Mouse (Mus musculus) layer of hippocampus, postnatal 36 days (tissue): Measurements from ENCODE around the gene Ocm. TPM values are rescaled to one million over a fixed set of nuclear protein-coding genes. Genes with fewer than 3 reads are reported as not detected.
"Not testable (repeated sequence)": the region's sequence is repeated elsewhere in the genome, so short reads cannot be mapped to it uniquely, and the experiment has no call there.

Experiments
- DNase-seq, 2 experiments: peaks; one replicate each; pipeline ENCODE4 v3.0.0; 2022
- total RNA-seq, 2 experiments: library from RNA; stranded (reverse); gene quantifications; 2 replicates each; pipeline ENCODE4 v1.2.3; 2021

The Ocm gene
- total RNA-seq = not detected

DNA sequence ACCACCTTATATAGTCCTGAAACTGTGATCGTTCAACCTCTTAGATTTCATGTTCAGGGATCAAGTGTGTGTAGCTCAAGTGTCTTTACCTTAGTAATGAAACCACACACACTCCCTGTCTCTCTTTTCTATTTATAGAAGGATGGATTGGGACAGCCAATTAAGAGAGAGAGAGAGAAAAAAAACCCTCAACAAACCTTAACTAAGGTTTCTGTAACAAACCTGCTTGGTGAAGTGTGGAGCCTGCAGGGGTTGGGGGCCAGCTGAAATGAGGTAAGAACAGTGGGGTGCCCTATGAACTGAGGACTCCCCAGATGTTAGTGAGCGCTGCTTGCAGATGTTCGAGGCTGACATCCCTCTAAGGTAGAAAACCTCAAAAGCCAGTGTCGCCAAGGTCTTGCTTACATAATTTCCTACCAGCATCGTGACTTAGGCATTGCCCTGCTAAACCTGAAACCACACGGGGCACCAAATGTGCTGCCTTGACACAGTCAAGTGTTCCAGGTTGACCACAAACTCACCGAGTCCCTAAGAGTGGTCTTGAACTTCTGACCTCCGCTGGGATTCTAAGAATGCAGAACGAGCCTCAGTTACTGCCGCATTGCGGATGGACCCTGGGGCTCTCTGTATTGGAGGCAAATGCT is at the start of gene Ocm:
Gene Ocm, minus strand, starts transcription at position 51 of the 644 bp plus-strand sequence.
- no peak for DNase-seq

GRCm38 (mm10) chr5:144071249-144071648 is 44.8 kb upstream of the Ocm start:
- no peak for DNase-seq

DNA sequence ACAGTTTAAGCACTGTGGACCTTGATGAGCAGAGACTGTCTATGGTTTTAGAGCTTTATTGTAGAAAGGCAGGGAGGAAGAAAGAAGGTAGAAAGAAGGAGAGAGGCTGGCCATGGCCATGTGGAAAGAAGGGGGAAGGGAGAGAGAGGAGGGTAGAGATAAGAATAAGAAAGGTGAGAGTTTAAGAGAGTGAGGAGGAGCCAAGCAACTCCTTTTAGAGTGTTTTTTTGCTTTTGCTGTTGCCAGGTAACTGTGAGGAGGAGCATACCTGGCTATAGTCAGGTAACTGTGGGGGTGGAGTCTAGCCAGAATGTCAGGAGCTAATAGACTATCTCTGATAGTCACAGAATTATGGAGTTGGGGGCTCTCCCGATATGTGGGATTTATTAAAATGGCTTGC is 43.6 kb upstream of the Ocm start:
- DNase-seq = no peak

- DNase-seq = no peak
Measured at GRCm38 (mm10) chr5:144066036-144066435, 39.6 kb upstream of the Ocm start.

- DNase-seq = no peak
Measured at GRCm38 (mm10) chr5:144064093-144064492, 37.6 kb upstream of the Ocm start.

DNA sequence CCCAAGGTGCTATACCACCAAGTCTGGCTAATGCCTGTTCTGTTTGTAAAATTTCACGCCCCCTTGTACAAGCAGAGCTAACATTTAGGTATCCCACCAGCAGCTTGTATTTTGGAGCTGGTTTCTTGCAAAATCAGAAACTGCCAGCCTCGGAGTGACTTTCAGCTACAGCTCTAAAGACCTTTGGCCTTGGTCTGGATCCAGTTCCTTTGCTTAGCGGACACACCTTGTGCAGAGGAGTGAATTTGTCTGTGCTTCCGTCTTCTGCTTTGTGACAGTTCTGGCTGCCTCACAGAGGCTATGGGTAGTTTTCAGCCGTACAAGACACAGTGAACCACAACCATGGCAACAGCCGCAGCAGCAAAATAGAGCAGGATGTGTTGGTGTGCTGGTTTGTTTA is 27.9 kb upstream of the Ocm start:
- no peak for DNase-seq

DNA sequence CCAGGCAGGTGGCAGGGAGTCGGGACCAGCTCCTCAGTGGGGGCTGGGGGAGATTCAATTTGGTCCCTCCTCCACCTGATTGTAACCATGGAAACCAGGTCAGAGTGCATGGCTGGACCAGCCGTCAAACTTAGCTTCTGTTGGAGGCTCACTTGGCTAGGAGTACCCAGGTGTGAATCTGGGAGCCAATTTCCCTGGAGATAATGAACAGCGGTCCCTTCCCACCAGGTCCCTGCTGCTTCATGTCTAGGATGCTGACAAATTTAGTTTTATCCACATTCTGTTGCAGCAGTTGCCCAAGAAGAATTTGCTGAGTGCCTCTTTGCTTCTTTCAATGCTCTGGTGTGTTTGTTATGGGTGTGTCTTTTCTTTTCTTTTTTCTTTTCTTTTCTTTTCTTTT is 27.0 kb upstream of the Ocm start:
- no peak for DNase-seq

DNA sequence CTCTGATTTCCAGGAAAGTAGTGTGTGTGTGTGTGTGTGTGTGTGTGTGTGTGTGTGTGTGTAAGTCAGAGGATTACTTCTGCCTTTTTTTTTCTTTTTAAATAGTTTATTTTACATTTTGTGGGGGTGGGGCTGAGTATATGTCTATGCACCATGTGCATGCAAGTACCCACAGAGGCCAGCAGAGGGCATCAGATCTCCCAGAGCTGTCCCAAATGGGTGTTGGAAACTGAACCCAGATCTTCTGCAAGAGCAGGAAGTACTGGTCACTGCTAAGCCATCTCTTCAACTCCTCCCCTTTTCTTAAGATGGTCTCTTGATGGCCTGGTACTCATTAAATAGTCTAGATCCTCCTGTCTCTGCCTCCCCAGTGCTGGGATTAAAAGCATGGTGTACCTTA is 24.8 kb upstream of the Ocm start:
- DNase-seq = no peak

GRCm38 (mm10) chr5:144049881-144050280 is 23.4 kb upstream of the Ocm start:
- no peak for DNase-seq

- DNase-seq = peak in 1 of 2 experiments; percentile 28
Measured at GRCm38 (mm10) chr5:144047324-144047723, 20.9 kb upstream of the Ocm start.

- DNase-seq = no peak
Measured at GRCm38 (mm10) chr5:144043166-144043565, 16.7 kb upstream of the Ocm start.

GRCm38 (mm10) chr5:144040720-144041364 is 14.4 kb upstream of the Ocm start:
- peak; percentile 65 to 75 for DNase-seq

- no peak for DNase-seq
Measured at GRCm38 (mm10) chr5:144039886-144040285, 13.4 kb upstream of the Ocm start.

- no peak for DNase-seq
Measured at GRCm38 (mm10) chr5:144039156-144039675, 12.7 kb upstream of the Ocm start.

GRCm38 (mm10) chr5:144036952-144037351 is 10.5 kb upstream of the Ocm start:
- no peak for DNase-seq

DNA sequence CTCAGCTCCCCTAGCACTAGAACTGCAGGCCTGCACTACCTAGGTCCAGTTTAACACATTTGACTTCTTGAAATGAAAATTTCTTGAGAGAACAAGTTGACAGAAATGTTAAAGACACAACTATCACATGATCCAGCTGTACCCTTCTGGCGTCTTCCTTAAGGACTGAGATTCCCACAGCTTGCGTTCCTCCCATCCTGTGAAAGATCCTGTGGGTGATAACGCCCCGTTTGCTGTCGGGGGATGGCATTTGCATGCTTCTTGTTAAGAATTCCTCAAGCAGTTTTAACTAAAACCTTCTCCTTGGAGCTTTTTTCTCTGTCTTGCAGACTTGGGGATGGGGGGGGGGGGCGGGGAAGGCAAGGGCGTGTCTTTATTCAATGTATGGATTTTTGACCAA is 8.1 kb upstream of the Ocm start:
- no peak for DNase-seq

DNA sequence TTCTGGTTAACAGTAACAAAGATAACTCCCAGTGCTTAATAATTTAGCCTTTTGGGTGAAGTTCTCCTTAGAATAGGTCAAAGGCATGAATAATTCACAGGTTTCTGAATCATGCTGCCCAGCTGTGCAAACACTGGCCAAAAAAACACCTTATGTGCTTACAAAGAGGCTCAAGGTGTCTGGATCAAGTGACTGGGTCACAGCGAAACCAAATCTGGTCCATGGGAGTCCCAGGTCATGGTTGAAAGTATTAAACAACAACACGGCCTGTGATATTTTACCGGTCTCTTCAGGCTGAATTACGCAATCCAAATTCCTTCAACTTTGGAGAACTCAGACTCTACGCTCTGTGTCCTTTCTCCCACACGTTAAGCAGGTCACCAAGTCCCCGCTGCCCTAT is 6.0 kb upstream of the Ocm start:
- DNase-seq = no peak

DNA sequence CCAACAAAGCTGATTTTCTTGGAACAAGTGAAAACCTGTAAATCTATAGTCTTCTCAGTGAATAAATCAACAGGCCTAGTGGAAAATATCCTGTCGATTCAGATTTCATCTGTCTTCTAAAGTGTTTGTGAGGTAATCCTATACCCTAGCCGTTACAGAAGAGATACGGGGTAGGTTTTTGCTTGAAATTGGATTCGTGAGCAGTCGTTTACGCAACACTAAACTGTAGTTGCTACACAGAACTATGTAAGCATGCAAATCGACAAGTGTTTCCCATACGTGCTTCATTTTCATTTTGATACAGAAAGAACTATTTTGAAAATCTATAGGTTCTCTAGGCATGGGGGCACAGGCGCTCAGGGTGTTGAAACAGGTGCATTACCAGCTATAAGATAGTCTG is 10.6 kb downstream of the Ocm start:
- no peak for DNase-seq

GRCm38 (mm10) chr5:144015312-144015650 is 11.2 kb downstream of the Ocm start:
- DNase-seq = no peak

GRCm38 (mm10) chr5:144014551-144015311 is 11.7 kb downstream of the Ocm start, which contains the start of gene Ccz1:
Gene Ccz1 (minus strand): TSS chr5:144014877.
- peak; percentile 73 to 74 for DNase-seq

DNA sequence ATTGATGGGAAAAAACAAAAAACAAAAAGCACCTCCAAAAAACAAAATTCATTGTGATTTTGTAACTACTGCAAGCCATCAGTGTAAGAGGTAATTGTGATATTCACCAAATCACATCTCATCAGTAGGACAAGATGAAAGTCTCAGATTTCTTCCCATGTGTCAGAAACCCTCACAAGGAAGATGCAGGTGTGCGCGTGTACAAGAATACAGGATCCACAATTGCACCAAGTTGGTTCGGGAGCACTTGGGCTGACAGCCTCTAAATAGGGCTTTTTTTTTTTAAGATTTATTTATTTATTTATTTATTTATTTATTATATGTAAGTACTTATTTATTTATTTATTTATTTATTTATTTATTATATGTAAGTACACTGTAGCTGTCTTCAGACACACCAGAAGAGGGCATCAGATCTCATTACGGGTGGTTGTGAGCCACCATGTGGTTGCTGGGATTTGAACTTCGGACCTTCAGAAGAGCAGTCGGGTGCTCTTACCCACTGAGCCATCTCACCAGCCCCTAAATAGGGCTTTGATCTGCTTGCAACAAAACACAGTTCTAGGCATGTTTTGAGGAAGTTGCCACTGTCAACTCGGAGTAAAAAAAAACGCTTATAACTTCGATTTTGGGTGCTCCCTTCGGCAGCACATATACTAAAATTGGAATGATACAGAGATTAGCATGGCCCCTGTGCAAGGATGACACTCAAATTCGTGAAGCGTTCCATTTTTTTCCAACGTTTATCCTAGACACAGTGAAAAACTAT is 12.9 kb downstream of the Ocm start:
- not testable (repeated sequence) for DNase-seq

- no peak for DNase-seq
Measured at GRCm38 (mm10) chr5:144002461-144003192, 23.8 kb downstream of the Ocm start.
